Mouse (Mus musculus): ENCODE measurements at regions not wholly inside any gene's neighbourhood (a gene's known extent, or its start where the extent isn't known, plus 50 kb on each side); places are given as distances from the start of the nearest gene placed in this dataset.

GRCm38 (mm10) chr10:118679507-118679906 lies 190.5 kb downstream of the Dyrk2 start:
- no peak for ATAC-seq (replicated peaks; ENCODE audit: low FRiP score, low read depth)
- WGBS = 79% methylated on average over 5 of the region's 5 CpGs
- no peaks in the 10 kb centered on the region for H3K9me3 ChIP-seq (replicated peaks; ENCODE audit: low read length)
- no peak for TF ChIP-seq CTCF (IDR thresholded peaks at IDR 0.05; ENCODE audit: low read depth)
- no peak overlapping the region for H3K9ac ChIP-seq (ENCODE audit: low read depth, low read length)
- no peak overlapping the region for H3K4me3 ChIP-seq (replicated peaks; ENCODE audit: low read depth, low read length)
- H3K4me1 ChIP-seq (replicated peaks; ENCODE audit: insufficient read depth, low read length) = 0 out of 2 replicates have a peak, but pooled peaks cover 8% of the 10 kb centered on the region
- no peak overlapping the region for H3K4me2 ChIP-seq (ENCODE audit: low read length)
- H3K27me3 ChIP-seq (ENCODE audit: insufficient read depth, low read length) = no peaks in the 10 kb centered on the region
- no peak for DNase-seq (ENCODE audit: low spot score)
- no peaks in the 10 kb centered on the region for H3K36me3 ChIP-seq (ENCODE audit: insufficient read depth, low read length)
- H3K27ac ChIP-seq = no peak overlapping the region

GRCm38 (mm10) chr10:118680896-118681295 lies 189.1 kb downstream of the Dyrk2 start:
- H3K4me1 ChIP-seq (replicated peaks; ENCODE audit: insufficient read depth, low read length) = 0 out of 2 replicates have a peak, but pooled peaks cover 7% of the 10 kb centered on the region
- H3K9me3 ChIP-seq (replicated peaks; ENCODE audit: low read length) = no peaks in the 10 kb centered on the region
- H3K27me3 ChIP-seq (ENCODE audit: insufficient read depth, low read length) = no peaks in the 10 kb centered on the region
- H3K9ac ChIP-seq (ENCODE audit: low read depth, low read length) = no peak overlapping the region
- ATAC-seq (replicated peaks; ENCODE audit: low FRiP score, low read depth) = no peak
- no peak overlapping the region for H3K27ac ChIP-seq
- DNase-seq (ENCODE audit: low spot score) = no peak
- TF ChIP-seq CTCF (IDR thresholded peaks at IDR 0.05; ENCODE audit: low read depth) = no peak
- no peak overlapping the region for H3K4me2 ChIP-seq (ENCODE audit: low read length)
- H3K4me3 ChIP-seq (replicated peaks; ENCODE audit: low read depth, low read length) = no peak overlapping the region
- no peaks in the 10 kb centered on the region for H3K36me3 ChIP-seq (ENCODE audit: insufficient read depth, low read length)
- 73% methylated on average over 6 of the region's 6 CpGs for WGBS

- H3K9me3 ChIP-seq (replicated peaks; ENCODE audit: low read length) = no peaks in the 10 kb centered on the region
- ATAC-seq (replicated peaks; ENCODE audit: low FRiP score, low read depth) (no peak), DNase-seq (ENCODE audit: low spot score) (no peak)
- H3K9ac ChIP-seq (ENCODE audit: low read depth, low read length) = no peak overlapping the region
- H3K4me1 ChIP-seq (replicated peaks; ENCODE audit: insufficient read depth, low read length) = no peaks in the 10 kb centered on the region
- no peak overlapping the region for H3K4me2 ChIP-seq (ENCODE audit: low read length)
- no peak overlapping the region for H3K27ac ChIP-seq
- TF ChIP-seq CTCF (IDR thresholded peaks at IDR 0.05; ENCODE audit: low read depth) = no peak
- no peaks in the 10 kb centered on the region for H3K27me3 ChIP-seq (ENCODE audit: insufficient read depth, low read length)
- no peaks in the 10 kb centered on the region for H3K36me3 ChIP-seq (ENCODE audit: insufficient read depth, low read length)
- WGBS = 77% methylated on average over 9 of the region's 9 CpGs
- no peak overlapping the region for H3K4me3 ChIP-seq (replicated peaks; ENCODE audit: low read depth, low read length)
Measured at GRCm38 (mm10) chr10:118683356-118683755, 186.7 kb downstream of the Dyrk2 start.

- H3K9me3 ChIP-seq (replicated peaks; ENCODE audit: low read length) = no peaks in the 10 kb centered on the region
- DNase-seq (ENCODE audit: low spot score) (no peak), ATAC-seq (replicated peaks; ENCODE audit: low FRiP score, low read depth) (no peak)
- no peak overlapping the region for H3K9ac ChIP-seq (ENCODE audit: low read depth, low read length)
- no peak overlapping the region for H3K4me3 ChIP-seq (replicated peaks; ENCODE audit: low read depth, low read length)
- no peaks in the 10 kb centered on the region for H3K4me1 ChIP-seq (replicated peaks; ENCODE audit: insufficient read depth, low read length)
- H3K36me3 ChIP-seq (ENCODE audit: insufficient read depth, low read length) = no peaks in the 10 kb centered on the region
- H3K27me3 ChIP-seq (ENCODE audit: insufficient read depth, low read length) = no peaks in the 10 kb centered on the region
- no peak overlapping the region for H3K4me2 ChIP-seq (ENCODE audit: low read length)
- whole genome bisulfite sequencing = 54% methylated on average over 3 of the region's 3 CpGs
- no peak overlapping the region for H3K27ac ChIP-seq
- no peak for TF ChIP-seq CTCF (IDR thresholded peaks at IDR 0.05; ENCODE audit: low read depth)
Measured at GRCm38 (mm10) chr10:118699292-118699691, 170.7 kb downstream of the Dyrk2 start.

DNA sequence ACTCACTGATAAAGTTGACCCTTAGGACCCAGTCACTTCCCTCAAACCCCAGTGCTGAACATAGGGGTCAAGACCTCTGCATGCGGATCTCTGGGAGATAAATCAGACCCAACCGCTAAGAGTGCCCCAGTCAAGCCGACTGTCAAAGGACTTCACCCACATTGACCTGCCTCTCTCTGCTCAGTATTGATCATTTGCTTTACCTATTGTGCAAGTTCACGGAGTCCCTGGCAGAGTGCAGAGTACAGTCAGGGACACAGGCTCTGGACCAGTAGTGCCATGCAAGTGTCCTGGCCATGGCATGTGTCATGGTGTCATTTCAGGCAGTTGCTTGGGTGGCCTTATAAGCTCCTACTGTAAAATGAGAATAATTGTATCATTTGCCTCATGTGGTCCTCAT lies 169.9 kb downstream of the Dyrk2 start:
- H3K36me3 ChIP-seq (ENCODE audit: insufficient read depth, low read length) = no peaks in the 10 kb centered on the region
- no peaks in the 10 kb centered on the region for H3K4me1 ChIP-seq (replicated peaks; ENCODE audit: insufficient read depth, low read length)
- H3K9me3 ChIP-seq (replicated peaks; ENCODE audit: low read length) = no peaks in the 10 kb centered on the region
- H3K4me2 ChIP-seq (ENCODE audit: low read length) = no peak overlapping the region
- H3K9ac ChIP-seq (ENCODE audit: low read depth, low read length) = no peak overlapping the region
- WGBS = 94% methylated on average over 4 of the region's 4 CpGs
- no peak for TF ChIP-seq CTCF (IDR thresholded peaks at IDR 0.05; ENCODE audit: low read depth)
- H3K27ac ChIP-seq = no peak overlapping the region
- no peaks in the 10 kb centered on the region for H3K27me3 ChIP-seq (ENCODE audit: insufficient read depth, low read length)
- ATAC-seq (replicated peaks; ENCODE audit: low FRiP score, low read depth) = no peak
- H3K4me3 ChIP-seq (replicated peaks; ENCODE audit: low read depth, low read length) = no peak overlapping the region
- DNase-seq (ENCODE audit: low spot score) = no peak

DNA sequence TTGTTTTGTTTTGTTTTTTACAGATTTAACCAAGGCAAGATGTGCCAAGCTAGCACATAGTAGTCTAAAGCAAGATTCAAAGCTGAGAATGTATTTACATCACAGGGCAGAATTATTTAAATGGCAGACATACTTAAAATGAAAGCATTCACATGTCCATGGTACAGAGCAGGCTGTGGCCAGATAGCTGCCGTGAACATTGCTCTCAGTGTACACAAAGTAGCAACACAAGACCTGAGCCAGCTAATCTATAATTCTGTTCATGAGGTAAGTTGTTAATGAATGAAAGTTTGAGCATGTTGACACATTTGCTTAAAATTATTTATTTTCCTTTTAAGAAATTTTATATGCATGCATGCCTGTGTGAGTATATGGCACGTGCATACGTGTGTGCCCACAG lies 164.0 kb downstream of the Dyrk2 start:
- Histone ChIP-seq H3K27me3 (ENCODE audit: insufficient read depth, low read length) (no peaks in the 10 kb centered on the region), H3K9ac (ENCODE audit: low read depth, low read length) (no peak overlapping the region), H3K9me3 (replicated peaks; ENCODE audit: low read length) (no peaks in the 10 kb centered on the region), H3K4me1 (replicated peaks; ENCODE audit: insufficient read depth, low read length) (no peaks in the 10 kb centered on the region), H3K27ac (no peak overlapping the region), H3K36me3 (ENCODE audit: insufficient read depth, low read length) (no peaks in the 10 kb centered on the region), H3K4me3 (replicated peaks; ENCODE audit: low read depth, low read length) (no peak overlapping the region), H3K4me2 (ENCODE audit: low read length) (no peak overlapping the region)
- DNase-seq (ENCODE audit: low spot score) (no peak), ATAC-seq (replicated peaks; ENCODE audit: low FRiP score, low read depth) (no peak)
- no peak for TF ChIP-seq CTCF (IDR thresholded peaks at IDR 0.05; ENCODE audit: low read depth)
- WGBS = 87% methylated on average over 3 of the region's 3 CpGs

- no peak overlapping the region for H3K27ac ChIP-seq
- DNase-seq (ENCODE audit: low spot score) (no peak), ATAC-seq (replicated peaks; ENCODE audit: low FRiP score, low read depth) (no peak)
- 98% methylated on average over 8 of the region's 8 CpGs for WGBS
- H3K4me3 ChIP-seq (replicated peaks; ENCODE audit: low read depth, low read length) = no peak overlapping the region
- H3K4me2 ChIP-seq (ENCODE audit: low read length) = no peak overlapping the region
- no peak overlapping the region for H3K9ac ChIP-seq (ENCODE audit: low read depth, low read length)
- no peaks in the 10 kb centered on the region for H3K27me3 ChIP-seq (ENCODE audit: insufficient read depth, low read length)
- H3K4me1 ChIP-seq (replicated peaks; ENCODE audit: insufficient read depth, low read length) = no peaks in the 10 kb centered on the region
- H3K9me3 ChIP-seq (replicated peaks; ENCODE audit: low read length) = no peaks in the 10 kb centered on the region
- TF ChIP-seq CTCF (IDR thresholded peaks at IDR 0.05; ENCODE audit: low read depth) = no peak
- no peaks in the 10 kb centered on the region for H3K36me3 ChIP-seq (ENCODE audit: insufficient read depth, low read length)
Measured at GRCm38 (mm10) chr10:118709718-118710117, 160.3 kb downstream of the Dyrk2 start.
